Mouse (Mus musculus): ENCODE results near the gene Fam189a2. TPM values are rescaled to one million over a fixed set of nuclear protein-coding genes. Genes with fewer than 3 reads are reported as not detected.

Fam189a2 gene
- polyA plus RNA-seq, 1 experiment from 2014 or later: 0.95 TPM

GRCm38 (mm10) chr19:24024131-24024530 lies 6.7 kb downstream of the Fam189a2 start:
- no peak for ATAC-seq (ENCODE audit: insufficient number of reproducible peaks, low FRiP score, low TSS enrichment, low read depth)
- 72% methylated on average over 9 of the region's 9 CpGs for WGBS
- H3K4me2 ChIP-seq: no peak overlapping the region

GRCm38 (mm10) chr19:24023351-24023750 lies 7.5 kb downstream of the Fam189a2 start:
- Histone ChIP-seq H3K27me3 (peaks cover 11% of the 10 kb centered on the region; the same call in 1 of the 2 replicates), H3K36me3 (no peaks in the 10 kb centered on the region), H3K4me1 (no peaks in the 10 kb centered on the region), H3K4me3 (no peak overlapping the region), H3K27ac (no peak overlapping the region), H3K4me2 (no peak overlapping the region), H3K9me3 (no peaks in the 10 kb centered on the region), H3K9ac (no peak overlapping the region)
- ATAC-seq (ENCODE audit: insufficient number of reproducible peaks, low FRiP score, low TSS enrichment, low read depth): no peak
- 84% methylated on average over 7 of the region's 7 CpGs for WGBS

More at GRCm38 (mm10) chr19:24024131-24024530, 6.7 kb downstream of the Fam189a2 start:
- Histone ChIP-seq H3K4me1 (no peaks in the 10 kb centered on the region), H3K9me3 (no peaks in the 10 kb centered on the region), H3K9ac (no peak overlapping the region), H3K27ac (no peak overlapping the region), H3K27me3 (peaks cover 14% of the 10 kb centered on the region; the same call in 1 of the 2 replicates), H3K36me3 (no peaks in the 10 kb centered on the region), H3K4me3 (no peak overlapping the region)

- Histone ChIP-seq H3K27me3 (peaks cover 6% of the 10 kb centered on the region; the same call in 1 of the 2 replicates), H3K4me1 (no peaks in the 10 kb centered on the region), H3K4me2 (no peak overlapping the region), H3K4me3 (no peak overlapping the region), H3K9me3 (no peaks in the 10 kb centered on the region), H3K36me3 (no peaks in the 10 kb centered on the region), H3K27ac (no peak overlapping the region), H3K9ac (no peak overlapping the region)
- ATAC-seq (ENCODE audit: insufficient number of reproducible peaks, low FRiP score, low TSS enrichment, low read depth): no peak
- 69% methylated on average over 3 of the region's 3 CpGs for WGBS
Observed at GRCm38 (mm10) chr19:24022771-24023170, 8.0 kb downstream of the Fam189a2 start.

GRCm38 (mm10) chr19:24022301-24022700 lies 8.5 kb downstream of the Fam189a2 start:
- Histone ChIP-seq H3K4me3 (no peak overlapping the region), H3K36me3 (no peaks in the 10 kb centered on the region), H3K4me1 (peaks cover 3% of the 10 kb centered on the region; the same call in 1 of the 2 replicates), H3K9ac (no peak overlapping the region), H3K27me3 (peaks cover 5% of the 10 kb centered on the region; the same call in 1 of the 2 replicates), H3K27ac (no peak overlapping the region), H3K4me2 (no peak overlapping the region), H3K9me3 (no peaks in the 10 kb centered on the region)
- no peak for ATAC-seq (ENCODE audit: insufficient number of reproducible peaks, low FRiP score, low TSS enrichment, low read depth)
- WGBS: 94% methylated on average over 6 of the region's 6 CpGs

GRCm38 (mm10) chr19:24020736-24021135 lies 10.1 kb downstream of the Fam189a2 start:
- H3K9me3 ChIP-seq: no peaks in the 10 kb centered on the region
- no peak overlapping the region for H3K9ac ChIP-seq
- no peaks in the 10 kb centered on the region for H3K36me3 ChIP-seq
- H3K27me3 ChIP-seq: peaks cover 5% of the 10 kb centered on the region; the same call in 1 of the 2 replicates
- H3K4me3 ChIP-seq: no peak overlapping the region
- ATAC-seq (ENCODE audit: insufficient number of reproducible peaks, low FRiP score, low TSS enrichment, low read depth): no peak
- H3K4me2 ChIP-seq: no peak overlapping the region
- WGBS: 89% methylated on average over 3 of the region's 3 CpGs
- H3K4me1 ChIP-seq: peaks cover 8% of the 10 kb centered on the region
- no peak overlapping the region for H3K27ac ChIP-seq

GRCm38 (mm10) chr19:24019609-24020008 lies 11.2 kb downstream of the Fam189a2 start:
- Histone ChIP-seq H3K4me2 (no peak overlapping the region), H3K9ac (no peak overlapping the region), H3K4me1 (peaks cover 8% of the 10 kb centered on the region), H3K36me3 (no peaks in the 10 kb centered on the region), H3K27ac (no peak overlapping the region), H3K4me3 (no peak overlapping the region), H3K27me3 (no peaks in the 10 kb centered on the region; the same call in 1 of the 2 replicates), H3K9me3 (no peaks in the 10 kb centered on the region)
- 64% methylated on average over 9 of the region's 9 CpGs for WGBS
- no peak for ATAC-seq (ENCODE audit: insufficient number of reproducible peaks, low FRiP score, low TSS enrichment, low read depth)

GRCm38 (mm10) chr19:24018396-24018795 lies 12.4 kb downstream of the Fam189a2 start:
- no peaks in the 10 kb centered on the region; the same call in 1 of the 2 replicates for H3K27me3 ChIP-seq
- H3K27ac ChIP-seq: no peak overlapping the region
- H3K9me3 ChIP-seq: no peaks in the 10 kb centered on the region
- peaks cover 8% of the 10 kb centered on the region for H3K4me1 ChIP-seq
- H3K4me3 ChIP-seq: no peak overlapping the region
- 79% methylated on average over 3 of the region's 3 CpGs for WGBS
- H3K4me2 ChIP-seq: no peak overlapping the region
- H3K36me3 ChIP-seq: no peaks in the 10 kb centered on the region
- ATAC-seq (ENCODE audit: insufficient number of reproducible peaks, low FRiP score, low TSS enrichment, low read depth): no peak
- no peak overlapping the region for H3K9ac ChIP-seq

- Histone ChIP-seq H3K27me3 (no peaks in the 10 kb centered on the region; the same call in 1 of the 2 replicates), H3K36me3 (no peaks in the 10 kb centered on the region), H3K9me3 (no peaks in the 10 kb centered on the region), H3K9ac (no peak overlapping the region), H3K27ac (no peak overlapping the region), H3K4me2 (no peak overlapping the region), H3K4me3 (no peak overlapping the region), H3K4me1 (peaks cover 8% of the 10 kb centered on the region)
- 65% methylated on average over 3 of the region's 3 CpGs for WGBS
- ATAC-seq (ENCODE audit: insufficient number of reproducible peaks, low FRiP score, low TSS enrichment, low read depth): no peak
Observed at GRCm38 (mm10) chr19:24017892-24018291, 12.9 kb downstream of the Fam189a2 start.

- no peaks in the 10 kb centered on the region for H3K9me3 ChIP-seq
- no peak for ATAC-seq (ENCODE audit: insufficient number of reproducible peaks, low FRiP score, low TSS enrichment, low read depth)
- WGBS: 18% methylated on average over 1 of the region's 1 CpGs
- H3K27me3 ChIP-seq: no peaks in the 10 kb centered on the region
- H3K36me3 ChIP-seq: no peaks in the 10 kb centered on the region
- no peak overlapping the region for H3K27ac ChIP-seq
- H3K9ac ChIP-seq: no peak overlapping the region
- H3K4me1 ChIP-seq: peaks cover 8% of the 10 kb centered on the region
- no peak overlapping the region for H3K4me2 ChIP-seq
- no peak overlapping the region for H3K4me3 ChIP-seq
Observed at GRCm38 (mm10) chr19:24017427-24017826, 13.4 kb downstream of the Fam189a2 start.

GRCm38 (mm10) chr19:24016706-24017386 lies 14.0 kb downstream of the Fam189a2 start:
- WGBS: 67% methylated on average over 3 of the region's 3 CpGs
- Histone ChIP-seq H3K27ac (no peak overlapping the region), H3K27me3 (no peaks in the 10 kb centered on the region), H3K9me3 (no peaks in the 10 kb centered on the region), H3K36me3 (no peaks in the 10 kb centered on the region), H3K9ac (no peak overlapping the region), H3K4me1 (peaks cover 8% of the 10 kb centered on the region), H3K4me2 (no peak overlapping the region), H3K4me3 (no peak overlapping the region)
- ATAC-seq (ENCODE audit: insufficient number of reproducible peaks, low FRiP score, low TSS enrichment, low read depth): peak; percentile 48; the same call in 1 of the 2 replicates

GRCm38 (mm10) chr19:24013241-24013640 lies 17.6 kb downstream of the Fam189a2 start:
- H3K4me1 ChIP-seq: peaks cover 8% of the 10 kb centered on the region
- no peak overlapping the region for H3K4me2 ChIP-seq
- H3K27ac ChIP-seq: no peak overlapping the region
- H3K9me3 ChIP-seq: no peaks in the 10 kb centered on the region
- H3K27me3 ChIP-seq: no peaks in the 10 kb centered on the region
- no peak overlapping the region for H3K4me3 ChIP-seq
- no peak for ATAC-seq (ENCODE audit: insufficient number of reproducible peaks, low FRiP score, low TSS enrichment, low read depth)
- H3K36me3 ChIP-seq: no peaks in the 10 kb centered on the region
- WGBS: 68% methylated on average over 3 of the region's 3 CpGs
- no peak overlapping the region for H3K9ac ChIP-seq

GRCm38 (mm10) chr19:24012479-24012878 lies 18.3 kb downstream of the Fam189a2 start:
- Histone ChIP-seq H3K4me1 (peaks cover 10% of the 10 kb centered on the region), H3K9ac (no peak overlapping the region), H3K9me3 (no peaks in the 10 kb centered on the region), H3K4me2 (no peak overlapping the region), H3K27ac (no peak overlapping the region), H3K36me3 (no peaks in the 10 kb centered on the region), H3K27me3 (no peaks in the 10 kb centered on the region), H3K4me3 (no peak overlapping the region)
- 95% methylated on average over 8 of the region's 8 CpGs for WGBS
- ATAC-seq (ENCODE audit: insufficient number of reproducible peaks, low FRiP score, low TSS enrichment, low read depth): no peak
